Mouse (Mus musculus): ENCODE measurements around the gene Nfatc2. TPM values are rescaled to one million over a fixed set of nuclear protein-coding genes. Genes with fewer than 3 reads are reported as not detected.

Gene Nfatc2
- polyA plus RNA-seq, 1 experiment from 2014 or later: 3.3 TPM

- Histone ChIP-seq H3K27me3 (ENCODE audit: control insufficient read depth, insufficient read depth, low read length) (no peaks in the 10 kb centered on the region), H3K4me1 (ENCODE audit: control insufficient read depth, insufficient read depth, low read length) (no peaks in the 10 kb centered on the region), H3K36me3 (ENCODE audit: control insufficient read depth, insufficient read depth, low read length) (no peaks in the 10 kb centered on the region), H3K4me3 (replicated peaks; ENCODE audit: low read length) (no peak overlapping the region), H3K9ac (ENCODE audit: low read length) (no peak overlapping the region), H3K9me3 (replicated peaks; ENCODE audit: control insufficient read depth, low read length) (no peaks in the 10 kb centered on the region; the same call in 1 of the 2 replicates), H3K4me2 (ENCODE audit: low read depth, low read length) (no peak overlapping the region), H3K27ac (ENCODE audit: low read length) (no peak overlapping the region)
- ATAC-seq (ENCODE audit: insufficient read depth, low FRiP score): no peak
- 91% methylated on average over 12 of the region's 12 CpGs for WGBS
Measured at GRCm38 (mm10) chr2:168441494-168441893, 160.0 kb downstream of the Nfatc2 start.

GRCm38 (mm10) chr2:168440918-168441328, 160.5 kb downstream of the Nfatc2 start:
- no peaks in the 10 kb centered on the region for H3K36me3 ChIP-seq (ENCODE audit: control insufficient read depth, insufficient read depth, low read length)
- WGBS: 92% methylated on average over 17 of the region's 17 CpGs
- H3K9ac ChIP-seq (ENCODE audit: low read length): no peak overlapping the region
- no peak for ATAC-seq (ENCODE audit: insufficient read depth, low FRiP score)
- H3K4me1 ChIP-seq (ENCODE audit: control insufficient read depth, insufficient read depth, low read length): no peaks in the 10 kb centered on the region
- H3K27me3 ChIP-seq (ENCODE audit: control insufficient read depth, insufficient read depth, low read length): no peaks in the 10 kb centered on the region
- no peak overlapping the region for H3K4me2 ChIP-seq (ENCODE audit: low read depth, low read length)
- H3K27ac ChIP-seq (ENCODE audit: low read length): no peak overlapping the region
- H3K4me3 ChIP-seq (replicated peaks; ENCODE audit: low read length): no peak overlapping the region
- no peaks in the 10 kb centered on the region; the same call in 1 of the 2 replicates for H3K9me3 ChIP-seq (replicated peaks; ENCODE audit: control insufficient read depth, low read length)

GRCm38 (mm10) chr2:168438981-168439452, 162.4 kb downstream of the Nfatc2 start:
- H3K27me3 ChIP-seq (ENCODE audit: control insufficient read depth, insufficient read depth, low read length): no peaks in the 10 kb centered on the region
- no peak overlapping the region for H3K27ac ChIP-seq (ENCODE audit: low read length)
- H3K4me1 ChIP-seq (ENCODE audit: control insufficient read depth, insufficient read depth, low read length): peaks cover 3% of the 10 kb centered on the region; the same call in 1 of the 2 replicates
- no peaks in the 10 kb centered on the region for H3K36me3 ChIP-seq (ENCODE audit: control insufficient read depth, insufficient read depth, low read length)
- 45% methylated on average over 8 of the region's 8 CpGs for WGBS
- no peaks in the 10 kb centered on the region; the same call in 1 of the 2 replicates for H3K9me3 ChIP-seq (replicated peaks; ENCODE audit: control insufficient read depth, low read length)
- no peak overlapping the region for H3K4me3 ChIP-seq (replicated peaks; ENCODE audit: low read length)
- H3K4me2 ChIP-seq (ENCODE audit: low read depth, low read length): no peak overlapping the region
- no peak for ATAC-seq (ENCODE audit: insufficient read depth, low FRiP score)
- H3K9ac ChIP-seq (ENCODE audit: low read length): no peak overlapping the region; the same call in 1 of the 2 replicates

GRCm38 (mm10) chr2:168434187-168434586, 167.3 kb downstream of the Nfatc2 start:
- no peak overlapping the region for H3K9ac ChIP-seq (ENCODE audit: low read length)
- H3K4me1 ChIP-seq (ENCODE audit: control insufficient read depth, insufficient read depth, low read length): peaks cover 4% of the 10 kb centered on the region; the same call in 1 of the 2 replicates
- H3K9me3 ChIP-seq (replicated peaks; ENCODE audit: control insufficient read depth, low read length): no peaks in the 10 kb centered on the region; the same call in 1 of the 2 replicates
- no peak overlapping the region for H3K4me3 ChIP-seq (replicated peaks; ENCODE audit: low read length)
- no peak for ATAC-seq (ENCODE audit: insufficient read depth, low FRiP score)
- no peaks in the 10 kb centered on the region for H3K36me3 ChIP-seq (ENCODE audit: control insufficient read depth, insufficient read depth, low read length)
- no peak overlapping the region for H3K27ac ChIP-seq (ENCODE audit: low read length)
- no peak overlapping the region for H3K4me2 ChIP-seq (ENCODE audit: low read depth, low read length)
- whole genome bisulfite sequencing: 58% methylated on average over 5 of the region's 5 CpGs
- no peaks in the 10 kb centered on the region for H3K27me3 ChIP-seq (ENCODE audit: control insufficient read depth, insufficient read depth, low read length)

- H3K4me2 ChIP-seq (ENCODE audit: low read depth, low read length): no peak overlapping the region
Measured at GRCm38 (mm10) chr2:168433392-168433791, 168.1 kb downstream of the Nfatc2 start.

GRCm38 (mm10) chr2:168432394-168432793, 169.1 kb downstream of the Nfatc2 start:
- WGBS: 91% methylated on average over 7 of the region's 7 CpGs
- Histone ChIP-seq H3K9ac (ENCODE audit: low read length) (no peak overlapping the region), H3K4me3 (replicated peaks; ENCODE audit: low read length) (no peak overlapping the region), H3K27ac (ENCODE audit: low read length) (no peak overlapping the region), H3K4me1 (ENCODE audit: control insufficient read depth, insufficient read depth, low read length) (peaks cover 4% of the 10 kb centered on the region; the same call in 1 of the 2 replicates), H3K4me2 (ENCODE audit: low read depth, low read length) (no peak overlapping the region), H3K27me3 (ENCODE audit: control insufficient read depth, insufficient read depth, low read length) (no peaks in the 10 kb centered on the region), H3K36me3 (ENCODE audit: control insufficient read depth, insufficient read depth, low read length) (no peaks in the 10 kb centered on the region), H3K9me3 (replicated peaks; ENCODE audit: control insufficient read depth, low read length) (no peaks in the 10 kb centered on the region; the same call in 1 of the 2 replicates)
- no peak for ATAC-seq (ENCODE audit: insufficient read depth, low FRiP score)

More at GRCm38 (mm10) chr2:168433392-168433791, 168.1 kb downstream of the Nfatc2 start:
- H3K4me1 ChIP-seq (ENCODE audit: control insufficient read depth, insufficient read depth, low read length): peaks cover 4% of the 10 kb centered on the region; the same call in 1 of the 2 replicates
- H3K9me3 ChIP-seq (replicated peaks; ENCODE audit: control insufficient read depth, low read length): no peaks in the 10 kb centered on the region; the same call in 1 of the 2 replicates
- no peak overlapping the region for H3K27ac ChIP-seq (ENCODE audit: low read length)
- no peak overlapping the region for H3K9ac ChIP-seq (ENCODE audit: low read length)
- no peak for ATAC-seq (ENCODE audit: insufficient read depth, low FRiP score)
- 55% methylated on average over 5 of the region's 5 CpGs for WGBS
- H3K27me3 ChIP-seq (ENCODE audit: control insufficient read depth, insufficient read depth, low read length): no peaks in the 10 kb centered on the region
- no peak overlapping the region for H3K4me3 ChIP-seq (replicated peaks; ENCODE audit: low read length)
- no peaks in the 10 kb centered on the region for H3K36me3 ChIP-seq (ENCODE audit: control insufficient read depth, insufficient read depth, low read length)

GRCm38 (mm10) chr2:168429598-168429997, 171.9 kb downstream of the Nfatc2 start:
- Histone ChIP-seq H3K4me3 (replicated peaks; ENCODE audit: low read length) (no peak overlapping the region), H3K9ac (ENCODE audit: low read length) (no peak overlapping the region), H3K9me3 (replicated peaks; ENCODE audit: control insufficient read depth, low read length) (no peaks in the 10 kb centered on the region; the same call in 1 of the 2 replicates), H3K4me2 (ENCODE audit: low read depth, low read length) (no peak overlapping the region), H3K27ac (ENCODE audit: low read length) (no peak overlapping the region), H3K4me1 (ENCODE audit: control insufficient read depth, insufficient read depth, low read length) (peaks cover 9% of the 10 kb centered on the region), H3K27me3 (ENCODE audit: control insufficient read depth, insufficient read depth, low read length) (no peaks in the 10 kb centered on the region), H3K36me3 (ENCODE audit: control insufficient read depth, insufficient read depth, low read length) (no peaks in the 10 kb centered on the region)
- no peak for ATAC-seq (ENCODE audit: insufficient read depth, low FRiP score)
- WGBS: 82% methylated on average over 10 of the region's 10 CpGs

GRCm38 (mm10) chr2:168428375-168428901, 173.0 kb downstream of the Nfatc2 start:
- ATAC-seq (ENCODE audit: insufficient read depth, low FRiP score): no peak

More at GRCm38 (mm10) chr2:168428375-168428901, 173.0 kb downstream of the Nfatc2 start:
- H3K4me2 ChIP-seq (ENCODE audit: low read depth, low read length): no peak overlapping the region
- H3K27me3 ChIP-seq (ENCODE audit: control insufficient read depth, insufficient read depth, low read length): no peaks in the 10 kb centered on the region
- WGBS: 88% methylated on average over 5 of the region's 5 CpGs
- H3K36me3 ChIP-seq (ENCODE audit: control insufficient read depth, insufficient read depth, low read length): no peaks in the 10 kb centered on the region
- no peak overlapping the region for H3K27ac ChIP-seq (ENCODE audit: low read length)
- no peak overlapping the region for H3K4me3 ChIP-seq (replicated peaks; ENCODE audit: low read length)
- no peak overlapping the region for H3K9ac ChIP-seq (ENCODE audit: low read length)
- peaks cover 10% of the 10 kb centered on the region for H3K4me1 ChIP-seq (ENCODE audit: control insufficient read depth, insufficient read depth, low read length)
- no peaks in the 10 kb centered on the region; the same call in 1 of the 2 replicates for H3K9me3 ChIP-seq (replicated peaks; ENCODE audit: control insufficient read depth, low read length)
